Mouse (Mus musculus) megakaryocyte, embryonic 14.5 days (primary cell): ENCODE data around the gene Cd37.

Source experiments
- FLI1 ChIP-seq: IDR thresholded peaks from 2 replicates; pipeline ENCODE4 v1.6.1; 2012; ENCODE audit warnings: low read length, inconsistent platforms, mixed read lengths
- GATA1 ChIP-seq: IDR thresholded peaks from 3 replicates; pipeline ENCODE4 v1.6.1; 2012; ENCODE audit warnings: mixed read lengths, low read length, inconsistent platforms, borderline replicate concordance

DNA sequence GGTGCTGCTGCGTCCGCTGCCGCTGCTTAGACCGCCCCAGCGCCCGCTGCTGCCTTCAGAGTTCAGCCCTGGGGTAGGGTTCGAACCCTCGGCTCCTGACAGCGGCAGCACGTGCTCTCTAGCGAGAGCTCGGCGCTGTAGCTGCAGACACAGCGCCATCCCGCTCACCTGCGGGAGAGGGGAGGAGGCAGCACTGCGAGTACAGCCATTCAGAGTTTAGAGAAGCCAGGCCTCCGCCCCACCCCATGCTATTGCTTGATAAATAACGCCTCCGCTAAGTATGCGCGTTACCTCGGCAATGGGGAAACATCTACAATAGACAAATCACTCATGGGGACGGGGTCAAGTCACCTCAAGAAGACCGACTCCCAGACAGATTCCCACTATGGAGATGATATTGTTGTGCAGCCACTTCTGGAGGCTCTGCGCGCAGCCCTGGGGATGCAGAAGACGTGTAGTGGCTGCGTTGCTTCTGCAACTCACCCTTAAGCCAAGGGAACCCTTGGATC, 4.5 kb downstream of the Cd37 start:
- TF ChIP-seq GATA1 (no peak), FLI1 (no peak)
